In genomic region chr2:147688742-147689141, GRCm38 (mm10) we compare ENCODE assay signal across 8 mouse cellular contexts.
DNase-seq lines count a peak whose midpoint lies in the region; TF ChIP-seq lines count a peak whose summit lies in the region.

No protein-coding gene starts in this region.

- no peak overlapping the region for H3ac ChIP-seq in C2C12 (ENCODE audit: control insufficient read depth, insufficient read length, low read depth)

- TF ChIP-seq CTCF in C2C12 (IDR thresholded peaks at IDR 0.05; ENCODE audit: control insufficient read depth, insufficient read depth, insufficient read length) = no peak

- no peak overlapping the region for H3K4me3 ChIP-seq in C2C12 (ENCODE audit: insufficient read depth, poor library complexity, severe bottlenecking)

- no peaks in the 10 kb centered on the region for H3K27me3 ChIP-seq in C2C12 (ENCODE audit: control insufficient read depth, insufficient read depth, insufficient read length)

- no peaks in the 10 kb centered on the region for H3K36me3 ChIP-seq in C2C12 (ENCODE audit: control insufficient read depth, insufficient read depth)

- intact Hi-C loops in heart, postnatal 25 days (cut with DNase I) = no loop called here

- no peaks in the 10 kb centered on the region for H3K79me3 ChIP-seq in C2C12 (ENCODE audit: low read depth)

- H3K79me2 ChIP-seq in C2C12 (ENCODE audit: control insufficient read depth, insufficient read depth) = no peaks in the 10 kb centered on the region

- DNase-seq in heart, adult 18-20 months = peak; percentile 25 to 68
- DNase-seq in heart, postnatal 25 days (ENCODE audit: low spot score) = no peak
- DNase-seq in adrenal gland, postnatal 25 days = peak; percentile 50
- peak; percentile 70 for DNase-seq in heart, postnatal 4 days
- DNase-seq in lung, postnatal 10 days = peak; percentile 60
- DNase-seq in frontal cortex, postnatal 14 days (ENCODE audit: low spot score in 2 of 2) = no peak
- DNase-seq in right cerebral cortex, postnatal 36 days (ENCODE audit: low spot score in 2 of 2) = no peak

TF ChIP-seq in C2C12, 6 proteins besides CTCF, POLR2A, EP300 and RAD21:
- TF ChIP-seq MYOG (IDR thresholded peaks at IDR 0.05; ENCODE audit: control insufficient read depth, extremely low read depth, insufficient read length) (no peak), CEBPB (IDR thresholded peaks at IDR 0.05; ENCODE audit: low read depth) (peak; percentile 75), USF1 (IDR thresholded peaks at IDR 0.05; ENCODE audit: low read depth) (no peak), MYOD1 (IDR thresholded peaks at IDR 0.05; ENCODE audit: control insufficient read depth, insufficient read length, low read depth) (no peak)

Comparison
In these comparisons a context has a peak if more than half of its experiments do, and no peak if none do; other contexts are left out.
1. DNase-seq: peak in heart, adult 18-20 months (2 of 2), adrenal gland, postnatal 25 days (single experiment), heart, postnatal 4 days (single experiment) and lung, postnatal 10 days (single experiment); none in heart, postnatal 25 days (single experiment), frontal cortex, postnatal 14 days (0 of 2) and right cerebral cortex, postnatal 36 days (0 of 2).